Mouse (Mus musculus) heart, postnatal 0 days (tissue): ENCODE measurements around the gene Ypel1. TPM values are rescaled to one million over a fixed set of nuclear protein-coding genes. Genes with fewer than 3 reads are reported as not detected.

Experiments used
- ATAC-seq: fragments of 200-750 bp; cut with Nextera tagmentation; 2 replicates; pipeline ENCODE4 v1.8.0; 2017; ENCODE audit warnings: low read depth, moderate number of reproducible peaks, moderate library complexity; ENCODE audit not compliant: insufficient read depth
- DNase-seq: peaks from one replicate; pipeline ENCODE4 v3.0.0-alpha.2; 2016; ENCODE audit warnings: low spot score
- H3K27ac ChIP-seq: fragments of 300-500 bp; sonication (generic); 2 replicates; pipeline ENCODE4 v1.5.1; 2014; ENCODE audit warnings: low read depth, mild to moderate bottlenecking
- H3K27me3 ChIP-seq: fragments of 300-500 bp; sonication (generic); 2 replicates; pipeline ENCODE4 v1.6.1; 2014; ENCODE audit warnings: low read length, mixed read lengths; ENCODE audit not compliant: control insufficient read depth, insufficient read depth
- H3K36me3 ChIP-seq: fragments of 300-500 bp; sonication (generic); replicated peaks from 2 replicates; pipeline ENCODE4 v1.6.1; 2014; ENCODE audit warnings: low read length, mixed read lengths; ENCODE audit not compliant: control insufficient read depth, insufficient read depth
- H3K4me1 ChIP-seq: fragments of 300-500 bp; sonication (generic); 2 replicates; pipeline ENCODE4 v1.6.1; 2014; ENCODE audit warnings: antibody characterized with exemption; ENCODE audit not compliant: control insufficient read depth, insufficient read depth
- H3K4me2 ChIP-seq: fragments of 300-500 bp; sonication (generic); 2 replicates; pipeline ENCODE4 v1.6.1; 2014; ENCODE audit warnings: low read depth, mild to moderate bottlenecking, low read length, moderate library complexity
- H3K4me3 ChIP-seq: fragments of 300-500 bp; sonication (generic); 2 replicates; pipeline ENCODE4 v1.5.1; 2014; ENCODE audit warnings: low read depth, low read length
- H3K9ac ChIP-seq: fragments of 300-500 bp; sonication (generic); replicated peaks from 2 replicates; pipeline ENCODE4 v1.6.1; 2014; ENCODE audit warnings: low read depth, low read length, mixed read lengths
- H3K9me3 ChIP-seq: fragments of 300-500 bp; sonication (generic); replicated peaks from 2 replicates; pipeline ENCODE4 v1.6.1; 2016; ENCODE audit warnings: low read length; ENCODE audit not compliant: control insufficient read depth
- CTCF ChIP-seq: IDR thresholded peaks from 2 replicates; pipeline ENCODE4 v1.5.1; 2016; ENCODE audit warnings: antibody characterized with exemption, control low read depth, low read depth
- EP300 ChIP-seq: IDR thresholded peaks from 2 replicates; pipeline ENCODE4 v1.6.1; 2016; ENCODE audit warnings: antibody characterized with exemption, low read depth
- WGBS: fragments of 180-500 bp; shearing (Covaris S2); extraction: QIAGEN DNeasy Blood & Tissue Kit; methylation state at CpG from one replicate; pipeline ENCODE4 v1.1.7; 2014; 5-methylcytosine and 5-hydroxymethylcytosine counted together
- polyA plus RNA-seq: library from polyadenylated mRNA; unstranded; fragments of >200 nt; fragmentation: Nextera tagmentation; extraction: Ambion mirVana; gene quantifications from 2 replicates; pipeline ENCODE4 v1.2.1, GENCODE M21; 2015
- total RNA-seq: library from RNA; depleted of rRNA; stranded (reverse); fragments of >200 nt; gene quantifications from 2 replicates; pipeline ENCODE4 v1.2.3, GENCODE M21; 2014; ENCODE audit warnings: low replicate concordance

The Ypel1 gene
- total and polyA plus RNA-seq, 2 experiments from 2014 or later: 3.5 to 7.5 TPM

DNA sequence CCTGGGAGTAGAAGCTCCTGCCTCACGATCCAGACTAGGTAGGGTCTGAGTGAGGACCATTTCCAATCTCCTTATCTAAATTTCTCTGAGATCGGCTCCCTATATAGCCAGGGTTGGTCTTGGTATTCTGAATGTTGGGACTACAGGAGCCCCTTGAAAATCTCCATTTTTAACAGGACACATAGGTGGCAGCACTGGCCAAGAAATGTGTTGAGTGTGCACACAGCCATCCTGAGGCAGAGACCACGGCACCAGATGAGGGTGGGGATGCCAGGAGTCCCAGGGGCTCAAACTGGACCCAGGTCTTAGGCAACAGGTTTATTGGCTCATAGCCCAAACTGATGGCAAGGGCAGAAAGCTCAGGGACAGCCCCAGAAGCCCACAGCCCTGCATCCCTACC lies 18.9 kb downstream of the Ypel1 start:
- no peak overlapping the region for H3K4me2 ChIP-seq
- H3K4me3 ChIP-seq: no peak overlapping the region
- no peak overlapping the region for H3K27ac ChIP-seq
- 61% methylated on average over 3 of the region's 3 CpGs for WGBS
- peaks cover 87% of the 10 kb centered on the region for H3K36me3 ChIP-seq
- ATAC-seq (no peak), DNase-seq (no peak)
- H3K9me3 ChIP-seq: no peaks in the 10 kb centered on the region
- no peaks in the 10 kb centered on the region for H3K27me3 ChIP-seq
- TF ChIP-seq EP300 (no peak), CTCF (peak; percentile 10; the same call in 1 of the 2 replicates)
- H3K4me1 ChIP-seq: 0 out of 2 replicates have a peak, but pooled peaks cover 6% of the 10 kb centered on the region
- no peak overlapping the region for H3K9ac ChIP-seq

DNA sequence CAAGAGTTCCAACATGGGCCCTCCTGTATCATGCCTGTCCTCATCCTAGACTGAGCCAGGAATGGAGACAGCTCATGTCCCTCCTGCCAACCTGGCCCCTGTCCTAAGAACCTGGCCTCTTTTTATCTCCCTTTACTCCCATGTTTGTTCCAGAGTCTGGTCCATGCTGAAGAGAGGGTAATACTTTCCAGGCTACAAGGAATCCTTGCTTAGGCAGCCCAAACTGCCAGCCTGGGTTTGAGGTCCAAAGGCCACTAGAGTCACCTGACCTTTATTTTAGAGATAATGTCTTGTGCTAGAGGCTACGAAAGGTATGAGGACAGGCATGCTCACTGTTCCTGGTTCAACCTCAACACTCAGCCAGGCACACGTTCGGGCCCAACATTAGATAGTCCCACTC lies 27.4 kb downstream of the Ypel1 start:
- H3K27me3 ChIP-seq: no peaks in the 10 kb centered on the region
- H3K4me1 ChIP-seq: no peaks in the 10 kb centered on the region
- H3K4me2 ChIP-seq: no peak overlapping the region
- H3K4me3 ChIP-seq: no peak overlapping the region
- H3K9ac ChIP-seq: no peak overlapping the region
- no peak for TF ChIP-seq EP300
- TF ChIP-seq CTCF: no peak
- no peak for DNase-seq
- H3K27ac ChIP-seq: no peak overlapping the region
- ATAC-seq: no peak
- peaks cover 79% of the 10 kb centered on the region for H3K36me3 ChIP-seq
- WGBS: 80% methylated on average over 3 of the region's 3 CpGs
- H3K9me3 ChIP-seq: no peaks in the 10 kb centered on the region

DNA sequence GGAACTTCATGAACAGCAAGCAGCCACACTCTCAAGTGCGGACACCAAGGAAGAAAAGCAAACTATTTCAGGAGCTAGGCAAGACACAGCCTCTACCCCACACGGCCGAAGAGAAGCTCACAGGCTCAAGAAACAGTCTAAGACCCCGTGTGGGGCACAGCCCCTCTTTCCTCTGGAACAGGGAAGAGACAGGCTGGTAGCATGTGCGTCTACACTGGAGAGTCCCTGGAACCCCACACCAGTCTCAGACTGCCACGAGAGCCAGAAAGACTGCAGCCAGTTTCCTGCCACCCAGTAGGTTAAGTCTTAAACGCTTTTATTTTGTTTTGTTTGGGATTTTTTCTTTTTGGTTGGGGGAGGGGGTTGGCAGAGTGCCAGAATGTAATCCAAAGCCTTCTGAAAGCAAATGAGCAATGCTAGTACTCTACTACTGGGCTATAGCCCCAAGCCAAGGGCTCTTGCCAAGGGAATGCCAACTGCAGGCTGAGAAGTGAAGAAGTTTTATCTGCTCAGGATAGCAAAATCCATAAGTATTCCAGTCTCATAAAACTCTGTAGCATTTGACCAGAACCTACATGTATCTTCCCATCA lies 33.2 kb downstream of the Ypel1 start:
- TF ChIP-seq EP300 (no peak), CTCF (no peak)
- Histone ChIP-seq H3K36me3 (peaks cover 78% of the 10 kb centered on the region), H3K27ac (no peak overlapping the region), H3K9me3 (no peaks in the 10 kb centered on the region), H3K27me3 (no peaks in the 10 kb centered on the region), H3K4me1 (no peaks in the 10 kb centered on the region), H3K4me3 (no peak overlapping the region), H3K9ac (no peak overlapping the region), H3K4me2 (no peak overlapping the region)
- DNase-seq (no peak), ATAC-seq (no peak)
- WGBS: 74% methylated on average over 7 of the region's 7 CpGs

DNA sequence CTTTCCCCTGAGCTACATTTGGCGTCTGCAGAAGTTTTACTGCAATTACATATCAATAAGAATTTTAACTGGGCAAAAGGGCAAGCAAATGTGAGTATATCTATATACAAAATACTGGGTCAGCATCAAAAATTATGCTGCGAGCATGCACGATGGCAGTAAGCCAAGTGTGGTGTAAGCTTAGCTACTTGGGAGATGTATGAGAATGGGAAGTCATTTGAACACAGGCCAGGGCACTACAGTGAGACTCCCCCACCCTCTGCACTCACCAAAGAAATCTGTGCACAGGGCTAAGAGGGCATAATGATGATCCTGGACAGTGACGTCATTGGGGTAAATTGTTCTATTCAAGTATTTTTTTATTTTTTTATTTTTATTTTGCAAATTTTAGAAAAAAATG lies 35.1 kb downstream of the Ypel1 start:
- Histone ChIP-seq H3K27me3 (no peaks in the 10 kb centered on the region), H3K4me3 (no peak overlapping the region), H3K4me2 (no peak overlapping the region), H3K36me3 (peaks cover 63% of the 10 kb centered on the region), H3K27ac (no peak overlapping the region), H3K9me3 (no peaks in the 10 kb centered on the region), H3K9ac (no peak overlapping the region), H3K4me1 (0 out of 2 replicates have a peak, but pooled peaks cover under 1% of the 10 kb centered on the region)
- no peak for DNase-seq
- ATAC-seq: no peak
- TF ChIP-seq EP300 (no peak), CTCF (no peak)
- 63% methylated on average over 4 of the region's 4 CpGs for WGBS

DNA sequence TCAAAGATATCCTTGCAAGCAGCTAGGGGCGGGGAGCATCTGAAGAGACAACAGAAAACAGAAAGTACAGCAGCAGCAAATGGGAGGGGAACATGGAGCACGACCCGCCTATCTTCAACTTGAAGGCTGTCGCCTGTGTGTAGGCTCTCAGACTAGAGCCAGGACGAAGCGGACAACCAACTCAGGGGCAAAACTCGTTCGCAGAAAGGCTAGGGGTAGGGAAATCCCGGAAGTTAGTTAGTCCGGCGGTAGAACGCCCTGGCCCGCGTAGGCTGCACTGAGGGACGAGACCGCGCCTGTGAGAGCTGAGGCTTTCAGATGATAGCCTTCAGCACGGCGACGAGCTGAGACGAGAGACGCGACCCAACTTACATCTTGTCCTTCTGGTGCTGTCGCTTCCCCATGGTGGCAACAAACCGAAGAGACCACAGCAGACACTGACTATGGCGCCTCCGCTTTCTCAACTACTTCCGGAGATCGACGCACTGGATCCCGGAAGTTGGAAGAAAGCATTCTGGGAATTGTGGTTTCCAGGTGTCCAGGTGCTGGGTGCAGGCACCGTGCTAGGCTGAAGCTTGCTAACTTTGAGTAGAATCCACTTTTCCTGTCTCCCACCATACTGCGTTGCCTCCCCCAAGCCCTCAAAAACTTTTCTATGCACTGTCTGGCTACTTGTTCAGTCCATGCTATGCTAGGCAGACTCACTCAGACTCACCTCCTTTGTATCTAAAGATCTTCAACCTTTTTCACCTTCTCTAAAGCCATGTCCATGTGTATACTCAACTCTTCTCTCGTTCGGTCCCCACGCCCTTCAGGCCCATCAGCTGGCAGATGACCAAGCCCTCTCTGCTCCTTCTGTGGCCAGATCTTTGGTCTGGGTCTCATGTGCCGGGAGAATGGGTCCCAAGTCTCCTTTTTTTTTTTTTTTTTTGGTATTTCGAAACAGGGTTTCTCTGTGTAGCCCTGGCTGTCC lies 41.6 kb downstream of the Ypel1 start, which contains the start of gene Ppil2:
Ppil2 (minus strand) TSS at position 487 of the 973 bp plus-strand sequence.
- WGBS: 8% methylated on average over 38 of the region's 38 CpGs

More for the DNA sequence above, 41.6 kb downstream of the Ypel1 start, which contains the start of gene Ppil2:
- Histone ChIP-seq H3K36me3 (peaks cover 11% of the 10 kb centered on the region), H3K4me1 (peaks cover 9% of the 10 kb centered on the region), H3K9ac (peak within 1 kb of the TSS; percentile 80), H3K27ac (peak within 1 kb of the TSS; percentile 73), H3K4me3 (peak within 1 kb of the TSS; percentile 89), H3K4me2 (peak within 1 kb of the TSS; percentile 69), H3K9me3 (no peaks in the 10 kb centered on the region), H3K27me3 (no peaks in the 10 kb centered on the region)
- TF ChIP-seq EP300 (no peak), CTCF (no peak)
- ATAC-seq (peak; percentile 71), DNase-seq (peak; percentile 86)
